Mouse (Mus musculus) retina, adult 2 months (tissue): ENCODE measurements around the gene 9930111J21Rik1.
"Not testable (repeated sequence)": the region's sequence is repeated elsewhere in the genome, so short reads cannot be mapped to it uniquely, and the experiment has no call there.

Experiments
- DNase-seq: peaks from one replicate; pipeline ENCODE4 v3.0.0-alpha.2; 2012; ENCODE audit warnings: low read depth, low spot score

Gene 9930111J21Rik1

DNA sequence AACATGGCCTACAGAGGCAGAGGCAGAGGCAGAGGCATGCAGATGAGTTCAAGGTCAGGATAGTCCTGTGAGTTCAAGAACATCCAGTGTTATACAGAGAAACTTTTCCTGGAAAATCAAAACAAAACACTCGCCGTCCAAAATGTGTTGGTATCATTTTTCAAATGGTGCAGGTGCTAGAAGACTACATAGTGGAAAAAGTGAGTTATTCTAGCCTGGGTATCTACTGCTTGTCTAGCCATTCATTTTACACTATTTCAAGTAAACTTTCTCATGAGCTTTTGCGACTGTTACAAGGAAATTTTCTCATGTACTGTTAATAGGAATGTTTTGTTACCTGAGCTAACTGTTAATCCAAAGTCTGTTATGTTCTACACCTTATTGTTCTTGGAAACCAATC, 60.8 kb downstream of the 9930111J21Rik1 start:
- no peak for DNase-seq

DNA sequence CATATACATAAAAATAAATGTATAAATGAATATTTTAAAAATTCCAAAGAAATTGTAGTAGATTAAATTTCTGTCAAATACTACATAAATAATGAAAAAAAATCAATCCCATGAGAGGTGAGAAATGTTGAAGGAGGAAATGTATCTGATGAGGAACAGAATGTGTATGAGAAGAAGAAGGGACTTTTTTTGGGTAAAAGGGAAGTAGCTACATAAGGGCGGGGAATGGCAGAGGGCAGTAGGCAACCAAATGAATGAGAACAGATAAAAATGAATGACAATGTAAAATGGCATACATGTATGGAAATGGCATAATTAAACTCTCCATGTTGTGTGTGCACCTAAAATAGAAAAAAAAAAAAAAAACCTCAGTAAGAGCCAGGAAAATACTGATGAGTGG, 65.6 kb downstream of the 9930111J21Rik1 start:
- DNase-seq, result no peak

DNA sequence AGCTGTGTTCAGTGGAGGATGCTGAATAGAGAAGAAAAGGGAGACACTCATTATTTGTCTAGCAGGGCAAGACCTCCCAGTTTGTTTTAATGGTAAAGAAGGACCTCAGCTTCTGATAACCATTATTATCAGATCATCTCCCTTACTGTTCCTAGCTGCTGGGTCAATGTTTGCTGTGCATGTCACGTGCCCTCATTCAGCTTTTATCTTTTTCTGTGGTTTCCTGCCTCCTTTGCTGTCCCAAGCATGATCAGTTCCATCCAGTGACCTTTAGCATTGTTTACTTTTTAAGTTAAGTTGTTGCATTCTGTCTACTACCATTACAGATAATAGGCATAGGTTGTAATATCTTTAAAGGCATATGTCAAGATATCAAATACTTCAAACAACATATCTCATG, 70.7 kb downstream of the 9930111J21Rik1 start:
- DNase-seq, result no peak

DNA sequence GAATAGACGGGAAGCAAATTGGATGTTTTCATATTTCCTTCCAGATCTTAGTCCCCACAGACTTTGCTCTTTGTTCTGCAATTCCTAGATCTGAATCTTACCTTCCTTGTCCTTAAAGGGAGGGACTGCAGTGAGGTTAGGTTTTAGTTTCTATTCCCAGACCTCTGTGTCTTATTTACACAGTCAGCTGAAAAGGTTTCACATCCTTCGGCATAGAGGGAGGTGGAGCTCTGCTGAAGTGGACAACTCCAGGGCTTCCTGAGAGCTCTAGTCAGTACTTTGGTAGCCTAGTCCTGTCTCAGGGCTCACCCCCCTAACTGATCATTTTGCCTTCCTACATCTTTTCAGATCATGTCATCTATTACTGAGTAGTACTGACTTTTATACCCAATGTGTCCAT, 77.2 kb downstream of the 9930111J21Rik1 start, which contains the start of gene Gm5431:
TSS of gene Gm5431 (minus strand) at position 194 of the 400 bp plus-strand sequence.
- DNase-seq, result no peak

DNA sequence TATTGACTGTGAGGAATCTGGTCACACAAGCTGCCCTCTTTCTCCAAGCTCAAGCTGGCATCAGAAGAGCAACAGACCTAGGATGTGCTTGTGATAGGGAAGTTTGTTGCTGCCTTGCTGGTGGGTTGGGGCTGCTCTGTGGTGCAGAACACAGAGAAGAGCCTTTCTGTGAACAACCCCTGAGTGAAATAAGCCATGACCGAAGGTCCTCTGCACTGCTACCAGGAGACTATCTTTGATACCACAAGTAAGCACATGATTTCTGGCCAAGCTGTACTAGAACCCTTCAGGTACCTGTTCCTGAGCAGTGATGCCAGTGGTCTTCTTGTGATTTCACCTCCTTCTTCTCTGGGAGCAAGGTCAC, 77.6 kb downstream of the 9930111J21Rik1 start:
- not testable (repeated sequence) for DNase-seq

DNA sequence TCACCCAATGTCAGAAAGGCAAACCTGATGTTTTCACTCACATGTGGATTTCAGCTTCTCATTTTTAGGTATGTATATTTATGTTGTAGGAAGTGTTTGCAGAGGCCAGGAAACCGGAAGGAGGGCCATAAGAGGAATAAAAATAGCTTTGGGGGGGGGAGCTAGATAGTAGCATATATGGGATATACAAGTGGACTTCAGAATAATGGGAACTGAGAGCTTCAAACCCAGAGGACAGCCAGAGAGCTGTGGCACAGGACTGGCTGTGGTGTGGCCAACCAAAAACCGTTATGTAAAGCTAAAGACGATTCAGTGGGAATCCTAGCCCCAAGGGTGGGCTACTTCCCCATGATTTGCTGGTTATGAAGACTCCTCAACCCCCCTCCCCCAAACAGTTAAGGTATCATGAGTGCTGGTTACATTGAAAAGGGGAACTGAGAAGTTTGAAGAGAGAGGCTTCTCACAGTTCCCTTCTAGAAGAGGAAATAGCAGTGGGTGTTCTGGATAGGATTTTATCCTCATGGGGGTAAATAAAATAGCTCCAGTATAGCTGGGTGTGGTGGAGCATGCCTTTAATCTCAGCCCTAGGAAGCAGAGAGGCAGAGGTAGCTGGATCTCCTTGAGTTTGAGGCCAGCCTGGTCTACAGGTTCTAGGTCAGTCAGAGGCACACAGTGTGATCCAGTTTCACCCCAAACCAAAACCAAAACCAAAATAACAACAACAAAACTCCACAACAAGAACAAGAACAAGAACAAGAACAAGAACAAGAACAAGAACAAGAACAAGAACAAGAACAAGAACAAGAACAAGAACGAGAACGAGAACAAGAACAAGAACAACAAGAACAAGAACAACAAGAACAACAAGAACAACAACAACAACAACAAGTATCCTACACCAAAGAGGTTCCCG, 78.3 kb downstream of the 9930111J21Rik1 start:
- not testable (repeated sequence) for DNase-seq

DNA sequence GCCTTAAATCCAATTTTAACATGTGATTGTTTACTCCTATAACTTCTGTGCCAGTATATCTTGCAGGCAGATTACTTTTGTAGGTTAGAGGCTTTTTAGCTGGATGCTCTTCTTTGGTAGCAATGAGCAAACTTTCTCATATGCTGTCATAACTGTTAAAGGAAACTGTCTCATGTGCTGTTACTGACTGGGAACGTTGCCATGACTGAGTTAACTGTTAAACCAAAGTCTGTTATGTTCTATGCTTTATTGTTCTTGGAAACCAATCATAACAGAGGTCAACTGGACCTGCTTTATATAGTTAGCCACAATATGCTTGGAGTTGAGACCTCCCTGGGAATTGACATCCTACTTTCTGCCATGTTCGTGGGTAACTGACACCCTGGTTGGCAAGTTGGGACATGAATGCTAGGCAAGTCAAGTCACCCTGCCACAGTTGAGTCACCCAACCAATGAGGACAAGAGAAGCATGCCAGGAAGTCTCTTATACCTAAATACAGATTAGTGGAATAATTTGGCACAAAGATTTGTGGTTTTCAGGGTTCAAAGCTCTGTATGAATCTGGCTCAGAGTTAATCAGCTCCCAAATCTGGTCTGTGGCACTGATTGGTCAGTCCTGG, 80.3 kb downstream of the 9930111J21Rik1 start:
- no peak for DNase-seq
